ENCODE assay signal across 10 mouse cellular contexts in genomic region chr9:123157699-123158098, GRCm38 (mm10). TPM values are rescaled to one million over a fixed set of nuclear protein-coding genes. Genes with fewer than 3 reads are reported as not detected.
DNase-seq lines count a peak whose midpoint lies in the region; TF ChIP-seq lines count a peak whose summit lies in the region.
"Had no signal": no experiment of that assay in that cellular context is flagged by ENCODE, and none has a peak within 500 bp of the region (broad histone marks: within the 10 kb centered on the region; RNA-seq: fewer than 3 reads in every experiment).

No protein-coding gene starts in this region.

- H3K79me2 ChIP-seq in heart, adult 2 months (replicated peaks; ENCODE audit: control insufficient read depth, insufficient read depth, low read length): no peaks in the 10 kb centered on the region

- H3K27me3 ChIP-seq in heart, adult 2 months (ENCODE audit: control insufficient read depth, insufficient read depth, low read length): no peaks in the 10 kb centered on the region

- H3K9ac ChIP-seq in heart, adult 2 months (ENCODE audit: low read depth, low read length): no peak overlapping the region

- H3K4me3 ChIP-seq in heart, adult 2 months: no peak overlapping the region
- peak overlapping the region; percentile 19; the same call in 1 of the 2 replicates for H3K4me3 ChIP-seq in gastrocnemius, adult 2 months

- H3K4me1 ChIP-seq in heart, adult 2 months (ENCODE audit: control insufficient read depth, insufficient read depth, low read length): peaks cover 8% of the 10 kb centered on the region

- H3K27ac ChIP-seq in heart, adult 2 months: peak overlapping the region; percentile 47
- H3K27ac ChIP-seq in gastrocnemius, adult 2 months: peak overlapping the region; percentile 54

- no peak for TF ChIP-seq CTCF in heart, adult 2 months (IDR thresholded peaks at IDR 0.05)
- no peak for TF ChIP-seq CTCF in gastrocnemius, adult 2 months (IDR thresholded peaks at IDR 0.05)

- peak; percentile 54 to 59 for DNase-seq in heart, adult 2 months
- no peak for DNase-seq in heart, postnatal 4 days
- DNase-seq in right cerebral cortex, postnatal 10 days (ENCODE audit: low spot score in 2 of 2): peak; percentile 32 to 36
- DNase-seq in right cerebral cortex, postnatal 14 days: no peak
- DNase-seq in gastrocnemius, adult 2 months: peak; percentile 68
- DNase-seq in right cerebral cortex, postnatal 36 days (ENCODE audit: low spot score in 2 of 2): no peak
- no peak for DNase-seq in urinary bladder, adult 18-20 months (ENCODE audit: low spot score in 2 of 2)

- intact Hi-C loops in heart, adult 2 months (cut with DNase I): loop anchor here (2.0 to 10.0 kb wide), 4 partner anchors 35 to 367 kb away; partner anchors contain the start of genes Lars2 and Sacm1l
- intact Hi-C loops in gastrocnemius, adult 2 months (cut with DNase I): no loop called here

- no peak for TF ChIP-seq EP300 in heart, adult 2 months (IDR thresholded peaks at IDR 0.05; ENCODE audit: insufficient read depth, low read depth, low read length)

- H3K36me3 ChIP-seq in heart, adult 2 months (ENCODE audit: control insufficient read depth, insufficient read depth, low read length): no peaks in the 10 kb centered on the region
- H3K36me3 ChIP-seq: hindbrain, embryonic 10.5 days had no signal

- peak; percentile 37; the same call in 1 of the 2 replicates for TF ChIP-seq POLR2A in heart, adult 2 months (IDR thresholded peaks at IDR 0.05; ENCODE audit: insufficient read depth, low read depth, low read length)

RNA-seq across cellular contexts. Expression of gene Clec3b, which starts 7.0 kb away (rescaled TPM):
- total RNA-seq in heart, adult 2 months (2021): 10 to 100 TPM; 47.0 to 71.1 TPM
- polyA plus RNA-seq in heart, adult 2 months (2012; rRNA removed): 60.6 and 62.3 TPM in 2 replicates
- total RNA-seq in heart, postnatal 4 days (2021): 10 to 100 TPM; 32.8 to 39.7 TPM
- total RNA-seq in gastrocnemius, adult 2 months (2021): 10 to 100 TPM; 33.5 to 50.2 TPM
- polyA plus RNA-seq: hindbrain, embryonic 10.5 days; midbrain, embryonic 11.5 days; neural tube, embryonic 11.5 days had no signal

RNA-seq across cellular contexts. Expression of gene Exosc7, which starts 44.7 kb away (rescaled TPM):
- 10 to 100 TPM; 26.7 to 27.9 TPM for total RNA-seq in heart, adult 2 months (2021)
- 19.8 and 34.5 TPM in 2 replicates for polyA plus RNA-seq in heart, adult 2 months (2012; rRNA removed)
- 10 to 100 TPM; 36.3 to 36.9 TPM for total RNA-seq in heart, postnatal 4 days (2021)
- total RNA-seq in gastrocnemius, adult 2 months (2021): 10 to 100 TPM; 18.3 to 21.3 TPM

RNA-seq across cellular contexts. Expression of gene Zdhhc3, which starts 44.7 kb away (rescaled TPM):
- total RNA-seq in heart, adult 2 months (2021): 10 to 100 TPM; 36.7 to 42.8 TPM
- polyA plus RNA-seq in heart, adult 2 months (2012; rRNA removed): 57.8 and 66.2 TPM in 2 replicates
- total RNA-seq in heart, postnatal 4 days (2021): 10 to 100 TPM; 53.4 to 54.4 TPM
- total RNA-seq in gastrocnemius, adult 2 months (2021): 10 to 100 TPM; 53.2 to 55.8 TPM

RNA-seq across cellular contexts. Expression of gene Cdcp1, which starts 58.1 kb away (rescaled TPM):
- under 1 TPM; 0.10 to 0.11 TPM for total RNA-seq in heart, adult 2 months (2021)
- polyA plus RNA-seq in heart, adult 2 months (2012; rRNA removed): 0.50 and 0.78 TPM in 2 replicates
- under 1 TPM; 0.10 to 0.25 TPM for total RNA-seq in heart, postnatal 4 days (2021)
- total RNA-seq in gastrocnemius, adult 2 months (2021): not detected

Comparison
In these comparisons a context has a peak if more than half of its experiments do, and no peak if none do; other contexts are left out.
1. DNase-seq: peak in heart, adult 2 months (2 of 2), right cerebral cortex, postnatal 10 days (2 of 2) and gastrocnemius, adult 2 months (single experiment); none in heart, postnatal 4 days (single experiment), right cerebral cortex, postnatal 14 days (single experiment), right cerebral cortex, postnatal 36 days (0 of 2) and urinary bladder, adult 18-20 months (0 of 2).